Mouse (Mus musculus) frontal cortex, adult 2 months (tissue): Measurements from ENCODE around the gene Gm49353. TPM values are rescaled to one million over a fixed set of nuclear protein-coding genes. Genes with fewer than 3 reads are reported as not detected.
A peak's percentile ranks its signal among the peaks of the same experiment; 100 is the strongest.

Source experiments
- DNase-seq, 2 experiments: peaks; one replicate each; pipeline ENCODE4 v3.0.0; 2022; ENCODE audit warnings: low spot score in 1 of 2; ENCODE audit errors: extremely low spot score in 1 of 2
- polyA plus RNA-seq: library from polyadenylated mRNA; depleted of rRNA; stranded (reverse); fragments of >200 nt; gene quantifications from 2 replicates; pipeline ENCODE4 v1.2.3, GENCODE M21; 2012; rRNA removed

Gene Gm49353
- polyA plus RNA-seq: 6.8 and 9.3 TPM in 2 replicates

- DNase-seq: no peak
Measured at GRCm38 (mm10) chr10:29198642-29199041, at the start of gene Gm49353. TSS of gene Gm49353 (plus strand) at chr10:29198954.

GRCm38 (mm10) chr10:29155304-29155703 lies 43.5 kb upstream of the Gm49353 start:
- DNase-seq: no peak

DNA sequence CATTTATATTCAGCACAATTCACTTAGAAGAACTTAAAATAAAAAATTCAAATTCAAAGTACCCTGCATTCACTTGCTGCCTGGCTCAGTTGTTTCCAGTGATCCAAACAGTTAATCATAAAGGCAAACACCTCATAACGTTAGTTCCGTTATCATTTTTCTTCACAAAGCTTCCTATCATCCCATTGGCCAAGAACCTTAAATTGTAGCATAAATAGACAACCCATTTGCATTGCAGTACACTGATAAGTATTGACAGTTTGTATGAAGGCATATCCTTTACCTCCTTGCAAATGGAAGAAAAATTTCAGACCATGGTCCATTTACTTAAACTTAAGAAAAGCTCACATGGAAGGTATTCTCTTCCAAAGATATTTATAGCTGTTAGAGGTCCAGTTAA lies 37.1 kb upstream of the Gm49353 start:
- no peak for DNase-seq

GRCm38 (mm10) chr10:29173778-29174177 lies 25.0 kb upstream of the Gm49353 start:
- no peak for DNase-seq

DNA sequence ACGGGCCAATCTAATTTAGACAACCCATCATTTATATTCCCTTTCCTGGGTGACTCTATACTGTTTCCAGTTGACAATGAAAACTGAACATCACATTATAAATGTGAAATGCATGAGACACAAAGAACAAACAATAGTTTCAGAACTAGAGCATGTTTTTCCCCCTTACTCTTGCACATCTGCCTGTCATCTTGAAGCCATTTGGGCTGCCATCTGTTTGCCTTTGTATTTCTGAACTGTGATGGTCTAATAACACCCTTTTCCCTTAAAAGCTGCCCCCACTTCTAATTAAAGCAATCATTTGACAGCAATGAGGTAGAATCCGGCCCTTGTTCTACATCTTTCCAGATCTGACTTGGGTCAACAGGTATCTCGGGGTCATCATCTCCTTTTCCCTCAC lies 23.1 kb upstream of the Gm49353 start:
- no peak for DNase-seq

GRCm38 (mm10) chr10:29176881-29177280 lies 21.9 kb upstream of the Gm49353 start:
- peak in 1 of 2 experiments; percentile 77 for DNase-seq

- peak; percentile 41 to 80 for DNase-seq
Measured at GRCm38 (mm10) chr10:29178003-29178402, 20.8 kb upstream of the Gm49353 start.

DNA sequence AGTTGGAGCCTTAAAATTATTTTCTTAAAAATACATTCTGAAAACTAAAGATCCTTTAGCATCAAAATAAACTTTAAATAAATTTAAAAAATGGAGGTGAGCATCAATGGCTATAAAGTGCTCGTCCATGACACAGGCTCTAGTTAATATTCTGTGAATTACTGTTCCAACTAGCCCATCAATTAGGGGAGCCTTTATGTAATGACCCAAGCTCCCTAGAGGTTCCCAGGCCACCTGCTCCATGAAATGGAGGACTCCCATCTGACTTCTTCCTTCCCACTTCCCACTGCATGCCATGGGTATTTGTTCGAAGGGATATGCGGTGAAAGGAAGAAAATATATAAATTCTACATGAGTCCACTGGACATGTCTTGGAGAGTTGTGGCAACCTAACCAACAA lies 18.5 kb upstream of the Gm49353 start:
- no peak for DNase-seq

DNA sequence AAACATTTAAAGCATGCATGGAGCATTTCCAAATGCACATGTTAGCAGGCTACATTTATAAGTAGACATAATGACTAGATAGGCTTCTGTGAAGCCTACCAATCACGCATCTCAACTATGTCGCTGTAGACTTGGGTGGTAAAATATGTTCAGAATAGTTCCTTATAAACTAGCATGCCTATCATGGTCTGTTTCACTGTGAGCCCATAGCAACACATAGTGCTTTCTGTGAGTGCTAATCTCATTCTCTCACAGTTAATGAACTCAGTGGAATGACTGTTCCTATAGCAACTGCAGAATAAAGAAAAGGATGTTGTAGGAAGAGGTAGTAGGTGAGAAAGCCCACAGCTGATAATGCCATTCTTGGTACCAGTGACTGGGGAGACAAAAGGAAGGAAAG lies 17.7 kb upstream of the Gm49353 start:
- DNase-seq: peak in 1 of 2 experiments; percentile 39

DNA sequence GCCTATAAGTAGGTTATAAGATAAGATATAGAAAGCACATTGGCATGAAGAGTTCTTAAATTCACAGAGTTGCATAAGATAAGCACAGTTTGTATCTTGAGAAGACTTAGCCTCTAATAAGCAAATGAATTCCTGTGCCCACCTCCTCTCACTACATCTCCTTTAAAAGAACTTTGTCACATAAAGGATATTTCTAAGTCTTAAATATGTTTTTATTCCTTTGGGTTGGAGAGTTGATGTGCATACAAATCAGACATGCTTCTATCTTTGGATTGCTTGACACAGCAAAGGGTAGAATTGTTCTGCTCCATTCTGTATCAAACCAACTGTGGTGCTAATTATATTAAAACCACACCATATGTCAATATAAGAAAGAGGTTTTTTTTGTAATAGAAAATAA lies 5.0 kb upstream of the Gm49353 start:
- no peak for DNase-seq

DNA sequence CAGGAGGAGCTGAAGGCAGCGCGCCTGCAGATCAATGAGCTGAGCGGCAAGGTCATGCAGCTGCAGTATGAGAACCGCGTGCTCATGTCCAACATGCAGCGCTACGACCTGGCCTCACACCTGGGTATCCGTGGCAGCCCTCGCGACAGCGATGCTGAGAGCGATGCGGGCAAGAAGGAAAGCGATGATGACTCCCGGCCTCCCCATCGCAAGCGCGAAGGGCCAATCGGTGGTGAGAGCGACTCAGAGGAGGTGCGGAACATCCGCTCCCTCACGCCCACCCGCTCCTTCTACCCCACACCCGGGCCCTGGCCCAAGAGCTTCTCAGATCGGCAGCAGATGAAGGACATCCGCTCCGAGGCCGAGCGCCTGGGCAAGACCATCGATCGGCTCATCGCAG lies 1.9 kb upstream of the Gm49353 start:
- no peak for DNase-seq

DNA sequence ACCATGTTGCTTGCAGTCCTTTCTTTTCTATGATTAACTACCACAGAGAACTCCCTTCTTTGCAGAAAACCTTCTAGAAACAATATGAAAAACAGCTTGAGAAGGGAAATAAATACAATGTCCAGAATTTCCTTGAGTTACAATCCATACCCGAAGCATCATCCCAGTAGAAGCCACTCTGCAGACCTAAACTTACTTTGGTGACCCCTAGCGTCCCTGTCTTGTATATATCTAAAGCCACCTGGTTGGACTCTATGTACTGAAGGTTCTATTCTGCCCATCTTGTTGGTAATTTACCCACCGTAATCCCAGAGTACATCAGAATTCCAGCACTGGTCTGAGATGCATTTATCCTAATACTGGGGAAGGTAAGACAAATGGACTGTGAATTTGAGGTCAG lies 1.1 kb downstream of the Gm49353 start:
- no peak for DNase-seq

DNA sequence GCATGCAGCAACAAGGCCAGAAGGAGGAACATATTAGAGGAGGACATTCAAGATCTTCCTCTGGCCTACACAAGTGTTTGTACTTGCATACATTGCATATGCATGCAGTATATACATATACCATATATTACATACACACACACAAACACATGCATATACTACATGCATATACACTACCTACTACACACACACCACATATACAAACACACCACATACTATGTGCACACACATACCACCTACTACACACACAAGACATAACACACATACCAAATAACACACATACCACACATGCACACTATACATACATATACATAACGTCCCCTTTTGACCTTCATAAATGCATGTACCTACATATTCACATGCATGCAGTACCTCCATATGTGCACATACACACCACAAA lies 1.9 kb downstream of the Gm49353 start:
- DNase-seq: no peak

DNA sequence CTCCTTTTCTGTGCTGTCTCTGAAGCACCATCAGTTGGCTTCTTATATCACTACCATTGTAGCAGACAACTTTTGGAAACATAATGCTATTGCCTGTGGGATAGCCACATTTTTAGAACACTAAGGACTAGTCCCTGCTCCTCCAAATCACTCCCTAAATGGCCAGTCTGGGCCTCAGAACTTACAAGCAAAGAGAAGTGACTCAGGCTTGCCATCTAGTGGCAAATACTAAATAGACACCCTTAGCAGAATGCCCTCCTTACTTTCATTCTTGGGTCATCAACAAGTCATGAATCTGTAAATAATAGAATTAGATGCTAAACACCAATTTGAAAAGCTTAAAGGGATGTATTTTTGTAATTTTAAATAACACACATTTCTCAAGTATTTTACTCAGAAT lies 8.0 kb downstream of the Gm49353 start:
- peak in 1 of 2 experiments; percentile 79 for DNase-seq

- no peak for DNase-seq
Measured at GRCm38 (mm10) chr10:29208735-29209134, 10.0 kb downstream of the Gm49353 start.

DNA sequence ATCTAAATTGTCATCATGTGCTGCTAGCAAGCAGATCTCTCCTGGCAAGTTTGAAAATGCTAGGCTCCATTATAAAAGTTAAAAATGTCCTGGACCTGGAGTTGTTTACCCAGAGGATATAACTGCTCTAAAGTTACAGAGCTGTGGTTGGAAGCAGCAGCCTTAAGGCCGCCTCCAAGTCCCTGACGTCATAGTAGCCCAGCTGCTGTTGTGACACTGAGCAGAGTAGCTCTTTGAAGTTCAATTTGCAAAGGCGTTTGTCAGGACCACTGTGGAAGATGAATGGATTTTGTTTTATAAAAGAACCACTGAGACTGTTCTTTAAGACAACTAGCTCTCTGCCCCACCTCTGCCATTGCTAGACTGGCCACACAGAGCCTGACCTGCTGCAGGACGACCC lies 12.7 kb downstream of the Gm49353 start, which contains the start of gene 9330159F19Rik:
TSS of gene 9330159F19Rik (plus strand) at position 154 of the 400 bp plus-strand sequence.
- peak in 1 of 2 experiments; percentile 68 for DNase-seq

- DNase-seq: peak; percentile 58 to 72
Measured at GRCm38 (mm10) chr10:29213534-29214100, 14.9 kb downstream of the Gm49353 start.

DNA sequence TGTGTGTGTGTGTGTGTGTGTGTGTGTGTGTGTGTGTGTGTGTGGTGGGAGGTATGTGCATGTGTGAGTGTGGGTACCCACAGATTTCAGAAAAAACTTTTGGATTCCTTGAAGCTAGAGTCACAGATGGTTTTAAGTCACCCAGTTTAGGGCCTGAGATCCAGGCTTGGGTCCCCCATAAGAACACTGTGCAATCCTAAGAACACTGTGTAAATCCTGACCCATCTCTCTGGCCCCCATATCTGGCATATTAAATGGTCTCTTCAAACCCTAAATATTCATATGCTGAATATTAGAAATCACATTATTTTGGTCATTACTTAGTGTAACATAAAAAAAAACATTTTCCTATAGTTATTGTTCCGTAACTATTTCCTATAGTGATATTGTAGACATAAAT lies 18.2 kb downstream of the Gm49353 start:
- DNase-seq: no peak

DNA sequence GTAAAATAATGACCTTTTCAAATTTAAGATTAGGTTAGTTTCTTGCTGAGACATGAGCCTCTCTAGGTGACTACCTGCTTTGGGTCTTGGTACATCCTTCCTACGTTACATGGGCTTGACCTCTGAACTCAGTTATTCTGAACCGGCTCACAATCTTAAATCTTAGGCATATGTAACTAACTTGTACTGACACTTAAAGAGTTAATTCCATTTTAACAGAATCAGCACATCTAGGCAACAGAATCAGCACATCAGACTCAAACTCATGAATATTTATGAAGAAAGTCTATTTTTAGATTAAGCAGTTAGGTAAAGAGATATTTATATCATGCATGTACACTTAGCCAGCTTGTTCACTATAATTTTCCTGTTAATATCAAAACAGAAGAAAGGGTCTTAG lies 18.7 kb downstream of the Gm49353 start:
- DNase-seq: no peak

GRCm38 (mm10) chr10:29225329-29225728 lies 26.6 kb downstream of the Gm49353 start:
- DNase-seq: no peak

DNA sequence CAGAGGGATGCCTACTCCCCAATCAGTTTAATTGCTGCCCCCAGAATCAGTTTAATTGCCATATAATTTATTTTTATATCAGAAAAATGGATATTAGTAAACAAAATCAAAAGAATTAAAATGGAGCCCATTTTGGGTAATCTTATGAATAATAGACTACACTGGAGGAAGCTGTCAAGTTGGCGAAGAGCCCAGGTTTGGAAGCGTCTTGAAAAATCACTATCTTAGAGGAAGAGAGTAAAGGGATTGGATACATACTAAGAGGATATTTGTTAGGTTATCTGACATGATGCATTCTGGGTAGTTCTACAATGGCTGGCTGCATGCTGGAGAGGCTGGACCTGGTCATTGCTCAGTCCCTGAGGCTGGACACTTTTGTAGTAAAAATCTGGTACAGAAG lies 32.5 kb downstream of the Gm49353 start:
- no peak for DNase-seq
